Mouse (Mus musculus): ENCODE measurements around the gene Pip4k2b.

DNA sequence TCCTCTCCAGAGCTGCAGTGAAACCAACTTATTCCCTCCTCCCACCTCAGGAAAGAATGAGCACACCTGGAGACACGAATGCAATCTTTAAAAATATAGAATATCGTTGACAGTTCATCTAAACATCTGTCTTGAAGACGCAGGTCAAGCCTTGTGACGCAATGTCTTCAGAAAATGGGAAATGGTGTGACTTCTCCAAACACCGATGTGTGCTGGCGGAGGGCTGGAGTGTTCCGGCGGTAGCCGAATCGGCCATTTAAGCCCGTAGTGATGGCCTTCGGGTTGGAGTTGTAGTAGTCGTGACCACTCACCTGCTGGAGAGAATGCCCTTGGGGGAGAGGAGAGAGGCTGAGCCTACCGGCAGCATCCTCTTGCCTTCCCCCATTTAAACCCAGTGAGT lies 26.9 kb upstream of the Pip4k2b start:
- no peak for TF ChIP-seq CTCF (IDR thresholded peaks at IDR 0.05; ENCODE audit: insufficient read depth, low read depth, low read length)
- TF ChIP-seq POLR2A (IDR thresholded peaks at IDR 0.05; ENCODE audit: insufficient read depth, low read depth, low read length): no peak

Data from olfactory bulb, adult 2 months (tissue).